Mouse (Mus musculus) megakaryocyte, embryonic 14.5 days (primary cell): ENCODE results near the gene Ezh2. TPM values are rescaled to one million over a fixed set of nuclear protein-coding genes. Genes with fewer than 3 reads are reported as not detected.
A peak's percentile ranks its signal among the peaks of the same experiment; 100 is the strongest.
"Not testable (repeated sequence)": the region's sequence is repeated elsewhere in the genome, so short reads cannot be mapped to it uniquely, and the experiment has no call there.

Experiments
- H3K27me3 ChIP-seq: replicated peaks from 2 replicates; pipeline ENCODE3; 2012; ENCODE audit warnings: inconsistent platforms
- H3K36me3 ChIP-seq: replicated peaks from 2 replicates; pipeline ENCODE3; 2012; ENCODE audit warnings: low read length, inconsistent platforms, mixed read lengths
- H3K4me1 ChIP-seq: 2 replicates; pipeline ENCODE4 v1.6.1; 2012; ENCODE audit warnings: inconsistent platforms
- H3K4me3 ChIP-seq: replicated peaks from 2 replicates; pipeline ENCODE3; 2012; ENCODE audit warnings: moderate library complexity, mild to moderate bottlenecking, inconsistent platforms
- H3K9me3 ChIP-seq: 2 replicates; pipeline ENCODE4 v1.6.1; 2012; ENCODE audit warnings: inconsistent platforms
- FLI1 ChIP-seq: IDR thresholded peaks from 2 replicates; pipeline ENCODE4 v1.6.1; 2012; ENCODE audit warnings: low read length, inconsistent platforms, mixed read lengths
- GATA1 ChIP-seq: IDR thresholded peaks from 3 replicates; pipeline ENCODE4 v1.6.1; 2012; ENCODE audit warnings: mixed read lengths, low read length, inconsistent platforms, borderline replicate concordance
- polyA plus RNA-seq: library from polyadenylated mRNA; stranded (reverse); fragments of >175 nt; gene quantifications from 2 replicates; pipeline ENCODE4 v1.2.3, GENCODE M21; 2012; ENCODE audit warnings: low replicate concordance; ENCODE audit not compliant: insufficient read depth

The Ezh2 gene
- 9.4 TPM in 1 of 2 replicates, not detected in the other for polyA plus RNA-seq

- Histone ChIP-seq H3K4me3 (peak within 1 kb of the TSS; percentile 96), H3K27me3 (no peaks in the 10 kb centered on the region), H3K4me1 (peaks cover 26% of the 10 kb centered on the region), H3K9me3 (no peaks in the 10 kb centered on the region), H3K36me3 (no peaks in the 10 kb centered on the region)
- TF ChIP-seq GATA1 (no peak), FLI1 (no peak; the same call in 1 of the 2 replicates)
Measured at GRCm38 (mm10) chr6:47594926-47595623, at the start of gene Ezh2. Gene Ezh2 (minus strand): TSS chr6:47595341.

GRCm38 (mm10) chr6:47636527-47637076, 41.5 kb upstream of the Ezh2 start:
- no peaks in the 10 kb centered on the region for H3K36me3 ChIP-seq
- TF ChIP-seq FLI1 (no peak), GATA1 (no peak)
- H3K4me3 ChIP-seq: peak overlapping the region; percentile 92
- H3K27me3 ChIP-seq: no peaks in the 10 kb centered on the region
- H3K4me1 ChIP-seq: peaks cover 21% of the 10 kb centered on the region
- H3K9me3 ChIP-seq: no peaks in the 10 kb centered on the region

- Histone ChIP-seq H3K9me3 (no peaks in the 10 kb centered on the region), H3K36me3 (no peaks in the 10 kb centered on the region), H3K4me3 (peak overlapping the region; percentile 92), H3K27me3 (no peaks in the 10 kb centered on the region), H3K4me1 (peaks cover 25% of the 10 kb centered on the region)
- TF ChIP-seq FLI1: no peak
- no peak for TF ChIP-seq GATA1
Measured at GRCm38 (mm10) chr6:47635995-47636526, 40.9 kb upstream of the Ezh2 start.

GRCm38 (mm10) chr6:47635207-47635994, 40.3 kb upstream of the Ezh2 start:
- H3K4me3 ChIP-seq: no peak overlapping the region
- no peaks in the 10 kb centered on the region for H3K9me3 ChIP-seq
- H3K36me3 ChIP-seq: no peaks in the 10 kb centered on the region
- H3K27me3 ChIP-seq: no peaks in the 10 kb centered on the region
- TF ChIP-seq FLI1 (no peak), GATA1 (no peak)
- H3K4me1 ChIP-seq: peaks cover 32% of the 10 kb centered on the region

GRCm38 (mm10) chr6:47633467-47633866, 38.3 kb upstream of the Ezh2 start:
- Histone ChIP-seq H3K4me3 (no peak overlapping the region), H3K36me3 (no peaks in the 10 kb centered on the region), H3K9me3 (no peaks in the 10 kb centered on the region), H3K27me3 (no peaks in the 10 kb centered on the region), H3K4me1 (peaks cover 40% of the 10 kb centered on the region)
- TF ChIP-seq FLI1 (no peak), GATA1 (no peak)

GRCm38 (mm10) chr6:47630061-47630460, 34.9 kb upstream of the Ezh2 start:
- not testable (repeated sequence) for H3K4me3 ChIP-seq, H3K9me3 ChIP-seq, H3K27me3 ChIP-seq, H3K36me3 ChIP-seq
- peaks cover 42% of the 10 kb centered on the region for H3K4me1 ChIP-seq

- Histone ChIP-seq H3K36me3 (peaks cover 9% of the 10 kb centered on the region), H3K27me3 (no peaks in the 10 kb centered on the region), H3K4me3 (no peak overlapping the region), H3K9me3 (no peaks in the 10 kb centered on the region), H3K4me1 (peaks cover 39% of the 10 kb centered on the region)
- TF ChIP-seq FLI1 (no peak), GATA1 (no peak)
Measured at GRCm38 (mm10) chr6:47627978-47628377, 32.8 kb upstream of the Ezh2 start.

- not testable (repeated sequence) for H3K9me3 ChIP-seq, H3K36me3 ChIP-seq, H3K4me3 ChIP-seq, H3K27me3 ChIP-seq
- peaks cover 33% of the 10 kb centered on the region for H3K4me1 ChIP-seq
Measured at GRCm38 (mm10) chr6:47626976-47627375, 31.8 kb upstream of the Ezh2 start.

GRCm38 (mm10) chr6:47621039-47621438, 25.9 kb upstream of the Ezh2 start:
- TF ChIP-seq GATA1 (no peak), FLI1 (no peak)

GRCm38 (mm10) chr6:47608306-47608705, 13.2 kb upstream of the Ezh2 start:
- not testable (repeated sequence) for H3K27me3 ChIP-seq, H3K36me3 ChIP-seq, H3K4me3 ChIP-seq, H3K4me1 ChIP-seq, H3K9me3 ChIP-seq

More at GRCm38 (mm10) chr6:47621039-47621438, 25.9 kb upstream of the Ezh2 start:
- Histone ChIP-seq H3K27me3 (no peaks in the 10 kb centered on the region), H3K9me3 (no peaks in the 10 kb centered on the region), H3K4me3 (peak overlapping the region; percentile 29), H3K36me3 (no peaks in the 10 kb centered on the region), H3K4me1 (peaks cover 16% of the 10 kb centered on the region)
